Mouse (Mus musculus): ENCODE measurements around the gene Aloxe3. TPM values are rescaled to one million over a fixed set of nuclear protein-coding genes. Genes with fewer than 3 reads are reported as not detected.

Gene Aloxe3
- polyA plus RNA-seq, 1 experiment from 2014 or later: 8.1 TPM

DNA sequence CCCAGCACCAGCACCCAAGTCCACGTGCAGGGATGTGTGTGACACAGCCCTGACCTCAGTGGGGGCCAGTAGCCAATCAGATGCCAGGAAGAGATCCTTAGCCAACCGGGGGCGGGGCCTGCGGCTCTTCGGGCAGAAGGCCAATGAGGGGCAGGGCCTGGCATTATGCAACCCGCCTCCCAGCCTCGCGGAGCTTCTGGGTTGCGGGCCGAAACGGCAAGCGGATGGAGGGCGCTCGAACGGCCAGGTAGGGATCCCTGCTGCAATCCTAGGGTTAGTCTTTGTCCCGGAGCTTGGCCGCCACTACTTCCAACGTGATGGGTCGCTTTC is 27.0 kb upstream of the Aloxe3 start:
- peak; percentile 1; the same call in 1 of the 2 replicates for ATAC-seq
- peak overlapping the region; percentile 73 for H3K9ac ChIP-seq (ENCODE audit: low read depth, low read length)

DNA sequence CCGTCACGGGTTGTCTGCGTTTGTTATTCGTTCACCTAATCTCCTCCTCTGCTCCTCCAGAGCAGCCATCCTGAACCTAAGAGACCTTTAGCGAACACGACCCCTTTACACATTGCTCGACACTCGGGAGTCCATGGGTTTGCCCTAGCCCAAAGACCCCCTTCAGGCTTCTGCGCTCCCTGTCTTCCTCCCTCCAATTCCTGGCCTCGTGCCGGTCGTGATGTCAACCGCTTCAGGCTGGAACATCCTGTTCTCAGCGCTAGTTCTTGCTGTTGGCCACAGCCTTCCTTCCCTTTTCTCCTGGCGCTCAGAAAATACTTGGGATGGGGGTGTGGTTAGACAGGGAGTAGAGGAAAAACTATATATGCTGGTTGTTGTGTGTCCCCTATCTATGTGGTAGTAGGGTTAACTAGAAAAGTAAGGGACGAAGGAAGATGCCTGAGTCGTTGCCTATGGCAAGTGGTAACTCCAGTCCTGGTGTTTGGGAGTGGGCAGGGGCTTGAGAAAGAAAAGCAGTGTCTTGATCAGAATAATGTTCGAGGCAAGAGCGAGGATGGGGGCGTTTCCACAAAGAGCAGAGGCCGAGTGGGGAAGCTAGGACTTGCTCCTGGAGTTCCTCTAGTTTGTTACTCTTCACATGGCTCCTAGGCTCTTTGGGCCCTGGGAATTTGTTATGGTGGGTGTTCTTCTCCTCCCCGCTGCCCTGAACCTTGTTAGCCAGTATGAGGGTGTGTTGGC is 26.4 kb upstream of the Aloxe3 start:
- peak overlapping the region; percentile 73 for H3K9ac ChIP-seq (ENCODE audit: low read depth, low read length)
- no peaks in the 10 kb centered on the region for H3K9me3 ChIP-seq (ENCODE audit: control insufficient read depth, low read length)
- under 1% methylated on average over 22 of the region's 22 CpGs for WGBS
- peak overlapping the region; percentile 93 for H3K4me2 ChIP-seq (ENCODE audit: low read length)
- H3K36me3 ChIP-seq (ENCODE audit: control insufficient read depth, insufficient read depth, low read length): peaks cover 27% of the 10 kb centered on the region
- H3K4me3 ChIP-seq (ENCODE audit: low read length): peak overlapping the region; percentile 57
- peak overlapping the region; percentile 81 for H3K27ac ChIP-seq (ENCODE audit: low read depth, low read length)
- no peak for ATAC-seq
- no peaks in the 10 kb centered on the region for H3K27me3 ChIP-seq (replicated peaks; ENCODE audit: control insufficient read depth, insufficient read depth, low read length)
- H3K4me1 ChIP-seq (ENCODE audit: control insufficient read depth, insufficient read depth, low read depth, low read length): peaks cover 44% of the 10 kb centered on the region

More for the DNA sequence above, 27.0 kb upstream of the Aloxe3 start:
- Histone ChIP-seq H3K27ac (ENCODE audit: low read depth, low read length) (peak overlapping the region; percentile 81), H3K4me1 (ENCODE audit: control insufficient read depth, insufficient read depth, low read depth, low read length) (peaks cover 45% of the 10 kb centered on the region), H3K27me3 (replicated peaks; ENCODE audit: control insufficient read depth, insufficient read depth, low read length) (no peaks in the 10 kb centered on the region), H3K4me3 (ENCODE audit: low read length) (peak overlapping the region; percentile 57), H3K36me3 (ENCODE audit: control insufficient read depth, insufficient read depth, low read length) (peaks cover 21% of the 10 kb centered on the region), H3K4me2 (ENCODE audit: low read length) (peak overlapping the region; percentile 93), H3K9me3 (ENCODE audit: control insufficient read depth, low read length) (no peaks in the 10 kb centered on the region)
- WGBS: 0% methylated on average over 18 of the region's 19 CpGs

DNA sequence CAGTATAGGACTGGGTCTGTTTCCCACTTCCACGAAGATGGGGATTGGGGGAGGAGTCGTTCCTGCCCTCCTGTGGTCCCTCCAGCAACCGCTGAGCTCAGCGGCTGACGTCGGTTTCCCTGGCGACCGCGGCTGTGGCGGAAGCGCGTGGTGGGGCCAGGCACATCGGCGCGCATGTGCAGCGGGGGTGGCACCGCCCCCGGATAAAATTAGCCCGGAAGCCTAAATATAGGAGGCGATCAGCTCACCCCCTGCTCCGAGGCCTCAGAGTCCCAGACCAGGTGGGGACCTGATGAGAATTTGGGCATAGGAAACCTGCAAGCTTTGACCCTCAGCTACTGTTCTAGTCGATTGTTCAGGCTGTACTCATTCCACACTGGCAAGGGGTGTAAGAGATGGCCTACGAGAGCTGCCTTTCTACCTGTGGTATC is 25.8 kb upstream of the Aloxe3 start:
- H3K4me1 ChIP-seq (ENCODE audit: control insufficient read depth, insufficient read depth, low read depth, low read length): peaks cover 41% of the 10 kb centered on the region
- H3K9ac ChIP-seq (ENCODE audit: low read depth, low read length): peak overlapping the region; percentile 73
- peak overlapping the region; percentile 93 for H3K4me2 ChIP-seq (ENCODE audit: low read length)
- H3K36me3 ChIP-seq (ENCODE audit: control insufficient read depth, insufficient read depth, low read length): peaks cover 27% of the 10 kb centered on the region
- peak overlapping the region; percentile 81 for H3K27ac ChIP-seq (ENCODE audit: low read depth, low read length)
- H3K27me3 ChIP-seq (replicated peaks; ENCODE audit: control insufficient read depth, insufficient read depth, low read length): no peaks in the 10 kb centered on the region
- peak overlapping the region; percentile 57 for H3K4me3 ChIP-seq (ENCODE audit: low read length)
- H3K9me3 ChIP-seq (ENCODE audit: control insufficient read depth, low read length): no peaks in the 10 kb centered on the region
- peak; percentile 21 for ATAC-seq
- WGBS: 1% methylated on average over 23 of the region's 23 CpGs

DNA sequence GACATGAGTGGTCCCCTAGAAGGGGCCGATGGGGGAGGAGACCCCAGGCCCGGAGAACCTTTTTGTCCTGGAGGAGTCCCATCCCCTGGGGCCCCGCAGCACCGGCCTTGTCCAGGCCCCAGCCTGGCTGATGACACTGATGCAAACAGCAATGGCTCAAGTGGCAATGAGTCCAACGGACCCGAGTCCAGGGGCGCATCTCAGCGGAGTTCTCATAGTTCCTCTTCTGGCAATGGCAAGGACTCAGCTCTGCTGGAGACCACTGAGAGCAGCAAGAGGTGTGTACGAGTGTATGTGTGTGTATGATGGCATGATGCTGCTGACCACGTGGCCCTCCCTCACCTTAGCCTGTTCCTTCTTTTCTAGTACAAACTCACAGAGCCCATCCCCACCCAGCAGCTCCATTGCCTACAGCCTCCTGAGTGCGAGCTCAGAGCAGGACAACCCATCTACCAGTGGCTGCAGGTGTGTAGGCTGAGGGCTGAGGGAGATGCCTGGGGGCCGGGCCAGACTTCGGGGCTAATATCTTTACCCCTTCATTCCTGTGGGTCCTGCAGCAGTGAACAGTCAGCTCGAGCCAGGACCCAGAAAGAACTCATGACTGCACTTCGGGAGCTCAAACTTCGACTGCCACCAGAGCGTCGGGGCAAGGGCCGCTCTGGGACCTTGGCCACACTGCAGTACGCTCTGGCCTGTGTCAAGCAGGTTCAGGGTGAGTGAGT is 24.9 kb upstream of the Aloxe3 start:
- peak overlapping the region; percentile 73 for H3K9ac ChIP-seq (ENCODE audit: low read depth, low read length)
- H3K9me3 ChIP-seq (ENCODE audit: control insufficient read depth, low read length): no peaks in the 10 kb centered on the region
- WGBS: 91% methylated on average over 20 of the region's 20 CpGs
- H3K27ac ChIP-seq (ENCODE audit: low read depth, low read length): no peak overlapping the region
- H3K4me3 ChIP-seq (ENCODE audit: low read length): peak overlapping the region; percentile 57
- ATAC-seq: no peak
- peaks cover 34% of the 10 kb centered on the region for H3K36me3 ChIP-seq (ENCODE audit: control insufficient read depth, insufficient read depth, low read length)
- H3K27me3 ChIP-seq (replicated peaks; ENCODE audit: control insufficient read depth, insufficient read depth, low read length): no peaks in the 10 kb centered on the region
- peak overlapping the region; percentile 93 for H3K4me2 ChIP-seq (ENCODE audit: low read length)
- peaks cover 36% of the 10 kb centered on the region for H3K4me1 ChIP-seq (ENCODE audit: control insufficient read depth, insufficient read depth, low read depth, low read length)

DNA sequence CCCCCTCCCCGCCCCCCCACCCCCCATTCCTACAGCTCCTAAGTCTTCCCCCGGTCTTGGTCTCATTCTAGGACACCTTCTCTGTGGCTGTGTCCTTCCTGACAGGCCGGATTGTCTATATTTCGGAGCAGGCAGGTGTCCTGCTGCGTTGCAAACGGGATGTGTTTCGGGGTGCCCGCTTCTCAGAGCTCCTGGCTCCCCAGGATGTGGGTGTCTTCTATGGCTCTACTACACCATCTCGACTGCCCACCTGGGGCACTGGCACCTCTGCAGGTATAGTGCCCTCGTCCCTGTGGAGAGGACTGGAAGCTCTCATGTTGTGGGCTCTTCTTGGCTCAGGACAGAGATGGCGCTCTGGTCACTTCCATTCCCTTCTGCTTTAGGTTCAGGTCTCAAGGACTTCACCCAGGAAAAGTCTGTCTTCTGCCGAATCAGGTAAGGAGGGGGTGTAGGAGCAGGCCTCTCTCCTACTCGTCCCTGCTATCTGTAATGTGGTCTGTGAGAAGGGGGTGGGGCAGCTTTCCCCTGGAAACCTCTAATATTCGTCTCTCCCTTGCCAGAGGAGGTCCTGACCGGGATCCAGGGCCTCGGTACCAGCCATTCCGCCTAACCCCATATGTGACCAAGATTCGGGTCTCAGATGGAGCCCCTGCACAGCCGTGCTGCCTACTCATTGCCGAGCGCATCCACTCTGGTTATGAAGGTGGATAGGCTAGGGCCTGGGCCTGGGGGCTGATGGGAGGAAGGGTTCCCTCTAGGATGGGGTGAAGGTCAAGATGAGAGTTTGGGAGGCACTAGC is 23.9 kb upstream of the Aloxe3 start:
- H3K4me1 ChIP-seq (ENCODE audit: control insufficient read depth, insufficient read depth, low read depth, low read length): peaks cover 29% of the 10 kb centered on the region
- H3K9me3 ChIP-seq (ENCODE audit: control insufficient read depth, low read length): no peaks in the 10 kb centered on the region
- no peak overlapping the region for H3K4me2 ChIP-seq (ENCODE audit: low read length)
- H3K4me3 ChIP-seq (ENCODE audit: low read length): no peak overlapping the region
- H3K36me3 ChIP-seq (ENCODE audit: control insufficient read depth, insufficient read depth, low read length): peaks cover 36% of the 10 kb centered on the region
- H3K27ac ChIP-seq (ENCODE audit: low read depth, low read length): no peak overlapping the region
- H3K9ac ChIP-seq (ENCODE audit: low read depth, low read length): no peak overlapping the region
- no peak for ATAC-seq
- no peaks in the 10 kb centered on the region for H3K27me3 ChIP-seq (replicated peaks; ENCODE audit: control insufficient read depth, insufficient read depth, low read length)
- WGBS: 93% methylated on average over 21 of the region's 21 CpGs

DNA sequence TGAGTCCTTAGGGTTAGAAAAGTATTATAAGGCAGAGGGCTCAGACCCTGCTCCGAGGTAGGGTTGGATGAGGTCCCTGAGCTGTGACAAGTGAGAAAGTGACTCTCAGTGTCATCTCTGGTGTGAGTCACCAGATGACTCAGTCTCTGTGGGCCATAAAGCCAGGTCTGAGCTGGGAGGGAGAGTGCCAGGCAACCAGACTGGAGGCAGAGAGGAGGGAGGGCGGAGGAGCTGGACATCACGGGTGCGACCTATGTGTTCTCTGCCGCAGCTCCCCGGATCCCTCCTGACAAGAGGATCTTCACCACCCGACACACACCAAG is 23.3 kb upstream of the Aloxe3 start:
- Histone ChIP-seq H3K36me3 (ENCODE audit: control insufficient read depth, insufficient read depth, low read length) (peaks cover 38% of the 10 kb centered on the region), H3K9ac (ENCODE audit: low read depth, low read length) (no peak overlapping the region), H3K4me2 (ENCODE audit: low read length) (no peak overlapping the region), H3K4me1 (ENCODE audit: control insufficient read depth, insufficient read depth, low read depth, low read length) (peaks cover 24% of the 10 kb centered on the region), H3K4me3 (ENCODE audit: low read length) (no peak overlapping the region), H3K27ac (ENCODE audit: low read depth, low read length) (no peak overlapping the region), H3K27me3 (replicated peaks; ENCODE audit: control insufficient read depth, insufficient read depth, low read length) (no peaks in the 10 kb centered on the region), H3K9me3 (ENCODE audit: control insufficient read depth, low read length) (no peaks in the 10 kb centered on the region)
- WGBS: 89% methylated on average over 7 of the region's 7 CpGs
- ATAC-seq: no peak

DNA sequence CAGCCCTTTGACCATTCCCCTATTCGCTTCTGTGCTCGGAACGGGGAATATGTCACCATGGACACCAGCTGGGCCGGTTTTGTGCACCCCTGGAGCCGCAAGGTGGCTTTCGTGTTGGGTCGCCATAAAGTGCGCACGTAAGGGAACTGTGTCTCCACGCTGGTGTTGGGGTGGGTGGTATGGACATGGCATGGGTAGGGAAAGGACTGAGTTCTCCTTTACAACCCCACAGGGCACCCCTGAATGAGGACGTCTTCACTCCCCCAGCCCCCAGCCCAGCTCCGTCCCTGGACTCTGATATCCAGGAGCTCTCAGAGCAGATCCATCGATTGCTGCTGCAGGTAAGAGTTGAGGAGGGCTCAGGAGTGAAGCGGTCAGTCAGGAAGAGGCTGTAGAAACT is 22.6 kb upstream of the Aloxe3 start:
- Histone ChIP-seq H3K9me3 (ENCODE audit: control insufficient read depth, low read length) (no peaks in the 10 kb centered on the region), H3K27ac (ENCODE audit: low read depth, low read length) (no peak overlapping the region), H3K36me3 (ENCODE audit: control insufficient read depth, insufficient read depth, low read length) (peaks cover 41% of the 10 kb centered on the region), H3K4me2 (ENCODE audit: low read length) (no peak overlapping the region), H3K9ac (ENCODE audit: low read depth, low read length) (no peak overlapping the region), H3K27me3 (replicated peaks; ENCODE audit: control insufficient read depth, insufficient read depth, low read length) (no peaks in the 10 kb centered on the region), H3K4me1 (ENCODE audit: control insufficient read depth, insufficient read depth, low read depth, low read length) (peaks cover 16% of the 10 kb centered on the region), H3K4me3 (ENCODE audit: low read length) (no peak overlapping the region)
- no peak for ATAC-seq
- WGBS: 94% methylated on average over 14 of the region's 14 CpGs

DNA sequence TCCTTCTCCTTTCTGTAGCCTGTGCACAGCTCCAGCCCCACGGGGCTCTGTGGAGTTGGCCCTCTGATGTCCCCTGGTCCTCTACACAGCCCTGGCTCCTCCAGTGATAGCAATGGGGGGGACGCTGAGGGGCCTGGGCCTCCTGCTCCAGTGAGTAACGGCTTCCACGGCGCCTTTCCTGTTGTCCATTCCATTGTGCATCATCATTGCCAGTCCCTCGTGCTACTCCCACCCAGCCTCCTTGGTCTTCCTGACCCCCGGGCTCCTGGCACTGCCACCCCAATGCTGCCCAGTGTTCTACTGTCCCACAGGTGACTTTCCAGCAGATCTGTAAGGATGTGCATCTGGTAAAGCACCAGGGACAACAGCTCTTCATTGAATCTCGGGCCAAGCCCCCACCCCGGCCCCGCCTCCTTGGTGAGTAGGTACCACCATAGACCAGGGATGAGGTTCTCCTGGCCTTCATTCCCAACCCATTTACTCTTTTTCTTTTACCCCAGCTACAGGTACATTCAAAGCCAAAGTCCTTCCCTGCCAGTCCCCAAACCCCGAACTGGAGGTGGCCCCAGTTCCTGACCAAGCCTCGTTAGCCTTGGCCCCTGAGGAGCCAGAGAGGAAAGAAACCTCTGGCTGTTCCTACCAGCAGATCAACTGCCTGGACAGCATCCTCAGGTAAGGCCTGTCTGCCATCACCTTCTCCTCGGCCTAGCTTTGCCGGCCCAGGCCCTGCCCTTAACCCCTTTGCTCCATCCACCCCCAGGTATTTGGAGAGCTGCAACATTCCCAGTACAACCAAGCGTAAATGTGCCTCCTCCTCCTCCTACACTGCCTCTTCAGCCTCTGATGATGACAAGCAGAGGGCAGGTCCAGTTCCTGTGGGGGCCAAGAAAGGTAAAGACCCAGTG is 21.9 kb upstream of the Aloxe3 start:
- ATAC-seq: no peak
- H3K9me3 ChIP-seq (ENCODE audit: control insufficient read depth, low read length): no peaks in the 10 kb centered on the region
- no peak overlapping the region for H3K27ac ChIP-seq (ENCODE audit: low read depth, low read length)
- H3K4me2 ChIP-seq (ENCODE audit: low read length): no peak overlapping the region
- H3K27me3 ChIP-seq (replicated peaks; ENCODE audit: control insufficient read depth, insufficient read depth, low read length): no peaks in the 10 kb centered on the region
- peaks cover 44% of the 10 kb centered on the region for H3K36me3 ChIP-seq (ENCODE audit: control insufficient read depth, insufficient read depth, low read length)
- peaks cover 11% of the 10 kb centered on the region for H3K4me1 ChIP-seq (ENCODE audit: control insufficient read depth, insufficient read depth, low read depth, low read length)
- 92% methylated on average over 15 of the region's 15 CpGs for WGBS
- H3K9ac ChIP-seq (ENCODE audit: low read depth, low read length): no peak overlapping the region
- H3K4me3 ChIP-seq (ENCODE audit: low read length): no peak overlapping the region
